Mouse (Mus musculus) C2C12 (cell line): ENCODE data around the gene Gm17581. TPM values are rescaled to one million over a fixed set of nuclear protein-coding genes. Genes with fewer than 3 reads are reported as not detected.
A peak's percentile ranks its signal among the peaks of the same experiment; 100 is the strongest.

Experiments used
- H3K27me3 ChIP-seq: one replicate; pipeline ENCODE4 v1.6.1; 2011; ENCODE audit not compliant: control insufficient read depth, insufficient read depth, insufficient read length
- H3K36me3 ChIP-seq: one replicate; pipeline ENCODE4 v1.6.1; 2011; ENCODE audit not compliant: control insufficient read depth, insufficient read depth
- H3K4me3 ChIP-seq: one replicate; pipeline ENCODE4 v1.5.1; 2011; ENCODE audit warnings: mild to moderate bottlenecking, control low read depth; ENCODE audit not compliant: poor library complexity, insufficient read depth, severe bottlenecking
- H3K79me2 ChIP-seq: one replicate; pipeline ENCODE4 v1.6.1; 2011; ENCODE audit not compliant: control insufficient read depth, insufficient read depth
- H3K79me3 ChIP-seq: one replicate; pipeline ENCODE4 v1.6.1; 2011; ENCODE audit warnings: low read depth, control low read depth
- H3ac ChIP-seq: one replicate; pipeline ENCODE3; 2011; ENCODE audit warnings: low read depth; ENCODE audit not compliant: control insufficient read depth, insufficient read length
- CEBPB ChIP-seq: IDR thresholded peaks from one replicate; pipeline ENCODE4 v1.6.1; 2011; ENCODE audit warnings: low read depth, mild to moderate bottlenecking, control low read depth, moderate library complexity
- CTCF ChIP-seq: IDR thresholded peaks from one replicate; pipeline ENCODE4 v1.5.1; 2011; ENCODE audit not compliant: control insufficient read depth, insufficient read depth, insufficient read length
- FOSL1 ChIP-seq: IDR thresholded peaks from one replicate; pipeline ENCODE4 v1.8.0; 2011; ENCODE audit warnings: mild to moderate bottlenecking, low read length; ENCODE audit not compliant: poor library complexity, insufficient read depth, severe bottlenecking
- MAX ChIP-seq: IDR thresholded peaks from one replicate; pipeline ENCODE4 v1.6.1; 2011; ENCODE audit warnings: mild to moderate bottlenecking, control low read depth
- MYOD1 ChIP-seq: IDR thresholded peaks from one replicate; pipeline ENCODE4 v1.6.1; 2011; ENCODE audit warnings: low read depth; ENCODE audit not compliant: control insufficient read depth, insufficient read length
- MYOG ChIP-seq: IDR thresholded peaks from one replicate; pipeline ENCODE4 v1.6.1; 2011; ENCODE audit not compliant: control insufficient read depth, insufficient read length; ENCODE audit errors: extremely low read depth
- USF1 ChIP-seq: IDR thresholded peaks from one replicate; pipeline ENCODE4 v1.6.1; 2011; ENCODE audit warnings: low read depth, mild to moderate bottlenecking, control low read depth, moderate library complexity
- polyA plus RNA-seq: library from polyadenylated mRNA; unstranded; fragments of >200 nt; fragmentation: generic; extraction: Trizol; gene quantifications from one replicate; pipeline ENCODE4 v1.2.1, GENCODE M21; 2012; ENCODE audit warnings: missing spikeins

Gene Gm17581
- polyA plus RNA-seq, 1 experiment: not detected

- TF ChIP-seq CTCF (no peak), USF1 (no peak), MYOD1 (no peak), FOSL1 (no peak)
- Histone ChIP-seq H3K36me3 (peaks cover 4% of the 10 kb centered on the region), H3K4me3 (no peak overlapping the region), H3K79me3 (peaks cover under 1% of the 10 kb centered on the region), H3K27me3 (no peaks in the 10 kb centered on the region), H3ac (no peak overlapping the region), H3K79me2 (peaks cover 2% of the 10 kb centered on the region)
Measured at GRCm38 (mm10) chr2:155696851-155697250, 38.8 kb downstream of the Gm17581 start.

- Histone ChIP-seq H3K27me3 (no peaks in the 10 kb centered on the region), H3K36me3 (no peaks in the 10 kb centered on the region), H3K4me3 (no peak overlapping the region), H3K79me3 (peaks cover 7% of the 10 kb centered on the region), H3ac (no peak overlapping the region), H3K79me2 (peaks cover 10% of the 10 kb centered on the region)
- TF ChIP-seq MYOG: no peak
- no peak for TF ChIP-seq MYOD1
- peak; percentile 49 for TF ChIP-seq CTCF
- TF ChIP-seq FOSL1: no peak
- no peak for TF ChIP-seq MAX
Measured at GRCm38 (mm10) chr2:155696091-155696558, 39.5 kb downstream of the Gm17581 start.

GRCm38 (mm10) chr2:155695316-155695715 lies 40.4 kb downstream of the Gm17581 start:
- H3K36me3 ChIP-seq: no peaks in the 10 kb centered on the region
- H3K79me2 ChIP-seq: peaks cover 18% of the 10 kb centered on the region
- no peaks in the 10 kb centered on the region for H3K27me3 ChIP-seq
- H3K4me3 ChIP-seq: no peak overlapping the region
- H3ac ChIP-seq: no peak overlapping the region
- H3K79me3 ChIP-seq: peaks cover 15% of the 10 kb centered on the region
- TF ChIP-seq MYOD1 (no peak), USF1 (no peak), FOSL1 (no peak), CTCF (no peak), CEBPB (no peak), MAX (no peak), MYOG (no peak)

- Histone ChIP-seq H3K4me3 (no peak overlapping the region), H3K79me2 (peaks cover 25% of the 10 kb centered on the region)
Measured at GRCm38 (mm10) chr2:155694564-155694963, 41.1 kb downstream of the Gm17581 start.

GRCm38 (mm10) chr2:155693136-155693535 lies 42.5 kb downstream of the Gm17581 start:
- Histone ChIP-seq H3K79me2 (peaks cover 40% of the 10 kb centered on the region), H3K79me3 (peaks cover 34% of the 10 kb centered on the region), H3ac (no peak overlapping the region), H3K36me3 (no peaks in the 10 kb centered on the region), H3K27me3 (no peaks in the 10 kb centered on the region), H3K4me3 (no peak overlapping the region)
- no peak for TF ChIP-seq CTCF
- TF ChIP-seq MAX: no peak
- TF ChIP-seq FOSL1: no peak
- no peak for TF ChIP-seq CEBPB
- no peak for TF ChIP-seq MYOG
- no peak for TF ChIP-seq MYOD1
- TF ChIP-seq USF1: no peak

More at GRCm38 (mm10) chr2:155694564-155694963, 41.1 kb downstream of the Gm17581 start:
- Histone ChIP-seq H3K36me3 (no peaks in the 10 kb centered on the region), H3ac (no peak overlapping the region), H3K27me3 (no peaks in the 10 kb centered on the region), H3K79me3 (peaks cover 23% of the 10 kb centered on the region)
- no peak for TF ChIP-seq MAX
- no peak for TF ChIP-seq CTCF
- no peak for TF ChIP-seq MYOD1
- TF ChIP-seq USF1: no peak
- no peak for TF ChIP-seq FOSL1
- TF ChIP-seq CEBPB: no peak
- no peak for TF ChIP-seq MYOG

GRCm38 (mm10) chr2:155691723-155692493 lies 43.8 kb downstream of the Gm17581 start, which contains the start of gene Trpc4ap:
TSS of gene Trpc4ap (minus strand) at chr2:155692384.
- Histone ChIP-seq H3K27me3 (no peaks in the 10 kb centered on the region), H3ac (peak within 1 kb of the TSS; percentile 81), H3K79me2 (peaks cover 52% of the 10 kb centered on the region), H3K4me3 (peak within 1 kb of the TSS; percentile 93), H3K36me3 (peaks cover 7% of the 10 kb centered on the region), H3K79me3 (peaks cover 45% of the 10 kb centered on the region)
- TF ChIP-seq CEBPB: no peak
- no peak for TF ChIP-seq USF1
- TF ChIP-seq CTCF: peak; percentile 93
- TF ChIP-seq MYOD1: no peak
- TF ChIP-seq FOSL1: no peak
- TF ChIP-seq MYOG: no peak
- peak; percentile 90 for TF ChIP-seq MAX
